Mouse (Mus musculus): ENCODE measurements around the gene Pde4d.

The Pde4d gene

GRCm38 (mm10) chr13:108527090-108527770 is 77.5 kb downstream of the Pde4d start:
- no peak for TF ChIP-seq GATA4 (IDR thresholded peaks at IDR 0.05; ENCODE audit: insufficient replicate concordance, low read length)

DNA sequence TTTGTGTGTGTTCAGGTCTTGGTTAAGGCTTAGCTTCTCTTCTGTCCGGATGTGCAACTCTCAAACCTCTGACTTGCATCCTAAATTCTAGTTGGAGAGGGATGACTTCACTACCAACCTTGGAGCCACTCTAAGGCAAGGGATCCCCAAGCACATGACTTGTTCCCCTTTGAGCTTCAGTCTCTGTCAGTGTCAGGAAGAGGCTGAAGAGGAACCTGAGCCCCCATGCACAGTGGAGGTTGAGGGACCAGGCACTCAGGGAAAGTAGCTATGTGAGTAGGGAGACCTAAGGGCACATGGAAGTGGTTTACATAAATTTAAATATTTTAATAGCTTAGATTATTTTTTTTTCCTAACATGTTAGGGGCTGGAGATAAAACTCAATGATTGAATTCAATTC is 78.6 kb downstream of the Pde4d start:
- no peak for TF ChIP-seq GATA4 (IDR thresholded peaks at IDR 0.05; ENCODE audit: insufficient replicate concordance, low read length)

GRCm38 (mm10) chr13:108532875-108533274 is 83.1 kb downstream of the Pde4d start:
- no peak for TF ChIP-seq GATA4 (IDR thresholded peaks at IDR 0.05; ENCODE audit: insufficient replicate concordance, low read length)

DNA sequence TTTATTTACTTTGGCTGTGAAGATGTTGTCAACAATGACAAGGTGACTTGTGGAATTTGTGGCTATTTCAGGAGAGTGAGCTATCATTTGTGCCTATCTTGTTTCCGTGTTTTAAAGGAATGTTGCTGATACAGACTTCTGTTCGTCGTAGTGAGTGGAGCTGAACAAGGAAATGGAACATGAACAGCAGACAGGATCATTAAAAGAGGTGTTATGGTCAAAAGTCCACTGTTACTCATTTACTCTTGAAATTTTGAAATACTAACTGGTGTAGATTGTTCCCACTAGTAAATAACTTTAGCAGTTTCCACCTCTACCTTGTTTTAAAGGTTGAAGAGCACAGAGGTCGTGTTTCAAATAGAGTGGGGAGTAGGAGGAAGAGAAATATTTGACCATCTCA is 86.7 kb downstream of the Pde4d start:
- TF ChIP-seq GATA4 (IDR thresholded peaks at IDR 0.05; ENCODE audit: insufficient replicate concordance, low read length), result no peak

- no peak for TF ChIP-seq GATA4 (IDR thresholded peaks at IDR 0.05; ENCODE audit: insufficient replicate concordance, low read length)
Observed at GRCm38 (mm10) chr13:108536951-108537350, 87.2 kb downstream of the Pde4d start.

- no peak for TF ChIP-seq GATA4 (IDR thresholded peaks at IDR 0.05; ENCODE audit: insufficient replicate concordance, low read length)
Observed at GRCm38 (mm10) chr13:108538760-108539369, 89.1 kb downstream of the Pde4d start.

- no peak for TF ChIP-seq GATA4 (IDR thresholded peaks at IDR 0.05; ENCODE audit: insufficient replicate concordance, low read length)
Observed at GRCm38 (mm10) chr13:108541488-108541887, 91.7 kb downstream of the Pde4d start.

- TF ChIP-seq GATA4 (IDR thresholded peaks at IDR 0.05; ENCODE audit: insufficient replicate concordance, low read length), result no peak
Observed at GRCm38 (mm10) chr13:108542342-108542761, 92.6 kb downstream of the Pde4d start.

DNA sequence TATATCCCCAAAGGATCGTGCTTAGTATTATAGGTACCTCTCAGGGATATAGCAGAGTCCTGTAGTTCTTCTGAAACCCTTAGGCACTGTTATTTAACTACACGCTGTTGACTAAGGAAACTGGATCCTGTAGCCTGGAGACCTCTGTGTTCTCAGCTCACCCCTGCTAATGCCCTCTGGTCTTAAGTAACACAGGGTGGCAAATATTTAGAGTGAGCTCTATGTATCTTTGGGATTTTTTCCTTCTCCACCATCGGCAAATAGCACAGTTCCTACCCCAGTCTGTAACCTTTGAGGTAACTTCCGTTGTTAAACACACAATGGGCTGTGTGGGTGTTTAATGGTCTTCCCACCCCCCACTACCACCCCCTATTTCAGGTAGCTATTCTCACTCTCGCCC is 102.5 kb downstream of the Pde4d start:
- no peak for TF ChIP-seq GATA4 (IDR thresholded peaks at IDR 0.05; ENCODE audit: insufficient replicate concordance, low read length)

- TF ChIP-seq GATA4 (IDR thresholded peaks at IDR 0.05; ENCODE audit: insufficient replicate concordance, low read length), result no peak
Observed at GRCm38 (mm10) chr13:108552995-108553394, 103.2 kb downstream of the Pde4d start.

- TF ChIP-seq GATA4 (IDR thresholded peaks at IDR 0.05; ENCODE audit: insufficient replicate concordance, low read length), result no peak
Observed at GRCm38 (mm10) chr13:108554901-108555300, 105.2 kb downstream of the Pde4d start.

DNA sequence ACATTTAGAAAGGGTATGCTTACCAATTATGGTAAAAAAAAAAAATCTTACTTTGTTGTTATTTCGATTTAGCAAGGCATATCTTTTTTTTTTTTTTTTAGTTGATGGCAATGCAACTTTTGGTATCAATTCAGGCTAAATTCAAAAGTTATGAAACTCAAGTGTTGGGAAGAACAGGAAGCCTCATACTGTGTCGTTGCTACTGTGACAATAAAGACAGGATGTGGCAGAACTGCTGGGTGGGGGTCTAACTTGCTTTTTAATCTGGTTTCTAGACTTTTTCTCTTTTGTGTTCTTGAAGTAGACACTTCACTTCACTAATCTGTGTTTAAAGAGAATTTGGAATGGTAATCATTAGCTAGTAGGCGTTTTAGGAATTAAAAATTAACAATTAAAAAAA is 147.2 kb downstream of the Pde4d start:
- no peak for TF ChIP-seq GATA4 (IDR thresholded peaks at IDR 0.05; ENCODE audit: insufficient replicate concordance, low read length)

- TF ChIP-seq GATA4 (IDR thresholded peaks at IDR 0.05; ENCODE audit: insufficient replicate concordance, low read length), result no peak
Observed at GRCm38 (mm10) chr13:108598673-108599072, 148.9 kb downstream of the Pde4d start.

DNA sequence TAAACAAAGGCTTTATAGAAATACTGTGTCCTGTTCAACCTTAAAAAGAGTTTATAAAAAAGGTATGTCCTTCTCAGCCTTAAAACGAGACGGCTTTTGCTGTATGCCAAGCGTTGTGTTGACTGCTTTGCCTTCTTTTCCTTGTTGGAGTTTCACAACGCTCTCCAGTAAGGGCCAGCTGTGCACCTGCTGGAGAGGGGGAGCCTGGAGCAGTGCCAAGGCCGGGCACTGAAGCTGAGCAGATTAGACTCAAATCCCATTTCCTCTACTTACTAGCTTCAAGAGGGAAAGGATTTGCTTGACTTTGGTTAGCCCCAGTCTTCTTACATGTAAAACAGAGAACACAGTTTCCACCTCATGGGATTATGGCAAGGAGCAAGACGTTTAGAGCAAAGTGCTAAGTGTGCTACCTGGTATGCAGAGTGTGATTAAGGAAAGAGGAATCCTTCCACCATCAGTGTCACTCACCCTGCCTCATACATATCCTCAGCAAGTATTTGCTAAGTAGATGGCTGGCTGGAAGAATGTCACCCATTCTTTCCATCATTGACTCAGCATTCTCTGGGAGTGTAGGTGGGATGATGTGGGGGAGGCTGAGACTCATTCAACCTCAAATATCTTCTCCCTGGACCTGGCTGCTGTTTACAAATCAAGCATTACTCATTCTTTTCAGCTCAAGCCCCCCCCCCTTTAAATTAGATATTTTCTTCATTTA is 149.6 kb downstream of the Pde4d start:
- TF ChIP-seq GATA4 (IDR thresholded peaks at IDR 0.05; ENCODE audit: insufficient replicate concordance, low read length), result no peak

DNA sequence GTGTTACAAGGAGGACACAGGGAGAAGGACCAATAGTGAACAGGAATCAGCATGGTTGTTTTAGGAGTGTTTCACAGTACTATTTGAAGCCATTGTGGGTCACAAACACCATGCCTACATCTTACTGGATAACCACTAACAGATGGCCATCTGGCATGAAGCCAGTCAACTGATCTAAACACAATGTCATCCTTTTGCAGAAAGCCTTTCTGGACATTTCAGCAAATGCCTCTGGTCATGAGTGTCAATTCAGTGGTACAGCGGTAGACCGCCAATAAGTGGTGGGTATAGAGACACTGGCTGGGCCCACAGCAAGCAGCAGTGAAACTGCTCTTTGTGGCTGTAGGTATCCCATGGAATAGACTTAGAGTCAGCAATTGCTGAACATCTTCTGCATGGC is 151.3 kb downstream of the Pde4d start:
- no peak for TF ChIP-seq GATA4 (IDR thresholded peaks at IDR 0.05; ENCODE audit: insufficient replicate concordance, low read length)

DNA sequence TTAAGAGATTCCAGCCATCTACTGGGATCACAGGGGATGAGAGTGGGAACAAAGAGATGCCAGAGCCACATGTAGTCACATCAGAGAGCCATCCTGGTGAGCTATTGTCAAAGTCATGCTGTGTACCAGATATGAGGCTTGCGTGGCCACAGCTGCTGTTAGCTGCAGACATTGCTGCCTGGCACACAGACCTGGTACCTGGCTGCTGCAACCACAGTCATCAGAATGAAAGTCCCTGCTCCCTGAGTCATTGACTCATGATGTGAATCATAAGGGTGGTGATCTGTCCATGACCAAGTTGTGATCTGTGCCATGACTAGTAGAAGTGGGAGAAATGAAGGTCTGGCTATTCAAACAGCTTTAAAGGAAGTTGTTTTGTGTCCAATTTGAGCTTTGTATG is 153.8 kb downstream of the Pde4d start:
- TF ChIP-seq GATA4 (IDR thresholded peaks at IDR 0.05; ENCODE audit: insufficient replicate concordance, low read length), result no peak
